Mouse (Mus musculus) natural killer cell, adult 2 months (primary cell): ENCODE measurements around the gene Tubgcp4.

Experiments used
- DNase-seq, 2 experiments: peaks; one replicate each; pipeline ENCODE4 v3.0.0; 2022; ENCODE audit warnings: low spot score in 2 of 2

Gene Tubgcp4

GRCm38 (mm10) chr2:121204276-121204675 lies 33.8 kb downstream of the Tubgcp4 start:
- no peak for DNase-seq

- no peak for DNase-seq
Observed at GRCm38 (mm10) chr2:121206541-121206940, 36.1 kb downstream of the Tubgcp4 start.

GRCm38 (mm10) chr2:121214491-121214890 lies 44.0 kb downstream of the Tubgcp4 start:
- DNase-seq, result no peak

- no peak for DNase-seq
Observed at GRCm38 (mm10) chr2:121219177-121219576, 48.7 kb downstream of the Tubgcp4 start.

GRCm38 (mm10) chr2:121219994-121220393 lies 49.5 kb downstream of the Tubgcp4 start:
- no peak for DNase-seq

- no peak for DNase-seq
Observed at GRCm38 (mm10) chr2:121223010-121223409, 52.6 kb downstream of the Tubgcp4 start.

- no peak for DNase-seq
Observed at GRCm38 (mm10) chr2:121228135-121228534, 57.7 kb downstream of the Tubgcp4 start.

- DNase-seq, result no peak
Observed at GRCm38 (mm10) chr2:121235460-121236072, 65.1 kb downstream of the Tubgcp4 start.

DNA sequence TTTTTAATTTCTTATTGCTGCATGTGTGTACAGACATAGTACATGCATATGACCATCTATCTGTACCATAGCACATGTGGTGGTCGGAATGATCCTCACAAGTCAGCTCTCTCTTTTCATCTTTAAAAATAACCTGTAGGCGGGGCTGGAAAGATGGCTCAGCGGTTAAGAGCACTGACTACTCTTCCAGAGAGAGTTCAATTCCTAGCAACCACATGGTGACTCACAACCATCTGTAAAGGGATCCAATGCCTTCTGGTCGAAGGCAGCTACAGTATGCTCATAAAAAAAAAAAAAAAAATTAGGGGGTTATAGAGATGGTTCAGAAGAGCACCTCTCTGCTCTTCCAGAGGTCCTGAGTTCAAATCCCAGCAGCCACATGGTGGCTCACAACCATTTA lies 69.0 kb downstream of the Tubgcp4 start:
- DNase-seq, result no peak

GRCm38 (mm10) chr2:121244099-121244498 lies 73.6 kb downstream of the Tubgcp4 start:
- DNase-seq, result no peak
